Mouse (Mus musculus) small intestine, adult 2 months (tissue): Measurements from ENCODE around the gene Tmem269. TPM values are rescaled to one million over a fixed set of nuclear protein-coding genes. Genes with fewer than 3 reads are reported as not detected.

Experiments used
- H3K27ac ChIP-seq: fragments of 200-500 bp; 2 replicates; pipeline ENCODE4 v1.5.1; 2012; ENCODE audit warnings: low read depth, low read length, control low read depth, inconsistent platforms; ENCODE audit not compliant: insufficient read depth
- H3K27me3 ChIP-seq: fragments of 200-500 bp; 2 replicates; pipeline ENCODE4 v1.6.1; 2012; ENCODE audit warnings: mild to moderate bottlenecking, moderate library complexity, low read length, inconsistent platforms; ENCODE audit not compliant: control insufficient read depth, insufficient read depth
- H3K36me3 ChIP-seq: fragments of 200-500 bp; 2 replicates; pipeline ENCODE4 v1.6.1; 2012; ENCODE audit warnings: mild to moderate bottlenecking, low read length, control low read depth, inconsistent platforms; ENCODE audit not compliant: control insufficient read depth, insufficient read depth
- H3K4me1 ChIP-seq: fragments of 200-500 bp; 2 replicates; pipeline ENCODE4 v1.6.1; 2012; ENCODE audit warnings: low read length, inconsistent platforms, mixed read lengths; ENCODE audit not compliant: control insufficient read depth, insufficient read depth, insufficient read length
- H3K4me3 ChIP-seq: fragments of 200-500 bp; 2 replicates; pipeline ENCODE4 v1.5.1; 2012; ENCODE audit warnings: low read depth, mild to moderate bottlenecking, control low read depth, inconsistent platforms, low read length, moderate library complexity
- CTCF ChIP-seq: fragments of 200-500 bp; IDR thresholded peaks from 2 replicates; pipeline ENCODE4 v1.5.1; 2012; ENCODE audit warnings: low read depth, mild to moderate bottlenecking, control low read depth, inconsistent platforms, low read length, moderate library complexity, mixed read lengths; ENCODE audit not compliant: insufficient replicate concordance, insufficient read length; ENCODE audit errors: extremely low read depth
- POLR2A ChIP-seq: fragments of 200-500 bp; IDR thresholded peaks from 2 replicates; pipeline ENCODE4 v1.6.1; 2012; ENCODE audit warnings: low read depth, mild to moderate bottlenecking, control low read depth, inconsistent platforms, low read length, moderate library complexity
- WGBS: fragments of 180-500 bp; shearing (Covaris S2); methylation state at CpG from one replicate; pipeline ENCODE4 v1.1.7; 2018; 5-methylcytosine and 5-hydroxymethylcytosine counted together
- polyA plus RNA-seq: library from polyadenylated mRNA; depleted of rRNA; stranded (reverse); fragments of >200 nt; gene quantifications from 2 replicates; pipeline ENCODE4 v1.2.3, GENCODE M21; 2012; rRNA removed

The Tmem269 gene
- polyA plus RNA-seq, 1 experiment, result 0.09 TPM

GRCm38 (mm10) chr4:119161358-119161757, 56.7 kb downstream of the Tmem269 start:
- TF ChIP-seq CTCF (no peak), POLR2A (no peak)
- H3K4me1 ChIP-seq, result 0 out of 2 replicates have a peak, but pooled peaks cover 2% of the 10 kb centered on the region
- no peaks in the 10 kb centered on the region for H3K27me3 ChIP-seq
- H3K4me3 ChIP-seq, result no peak overlapping the region
- no peak overlapping the region for H3K27ac ChIP-seq
- H3K36me3 ChIP-seq, result no peaks in the 10 kb centered on the region
- 73% methylated on average over 3 of the region's 3 CpGs for WGBS

- 40% methylated on average over 5 of the region's 5 CpGs for WGBS
- no peaks in the 10 kb centered on the region for H3K36me3 ChIP-seq
- H3K27ac ChIP-seq, result no peak overlapping the region
- H3K27me3 ChIP-seq, result no peaks in the 10 kb centered on the region
- TF ChIP-seq POLR2A (no peak), CTCF (no peak)
- no peak overlapping the region for H3K4me3 ChIP-seq
- H3K4me1 ChIP-seq, result 0 out of 2 replicates have a peak, but pooled peaks cover 2% of the 10 kb centered on the region
Observed at GRCm38 (mm10) chr4:119157891-119158290, 60.1 kb downstream of the Tmem269 start.

DNA sequence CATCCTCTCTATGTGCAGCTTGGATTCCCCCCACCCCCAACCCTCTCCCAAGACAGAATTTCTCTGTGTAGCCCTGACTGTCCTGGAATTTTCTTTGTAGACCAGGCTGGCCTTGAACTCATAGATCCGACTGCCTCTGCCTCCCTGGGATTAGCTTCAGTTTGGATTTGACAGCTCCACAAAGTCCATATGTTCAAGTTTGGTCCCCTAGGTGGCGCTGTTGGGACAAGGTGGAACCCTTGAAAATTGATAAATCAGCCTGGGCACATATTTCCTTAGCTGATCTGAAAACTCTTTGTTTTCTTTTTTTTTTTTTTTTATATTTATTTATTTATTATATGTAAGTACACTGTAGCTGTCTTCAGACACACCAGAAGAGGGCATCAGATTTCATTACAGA, 60.8 kb downstream of the Tmem269 start:
- H3K36me3 ChIP-seq, result no peaks in the 10 kb centered on the region
- WGBS, result 21% methylated on average over 2 of the region's 2 CpGs
- no peak overlapping the region for H3K27ac ChIP-seq
- TF ChIP-seq POLR2A (no peak), CTCF (peak; percentile 45; the same call in 1 of the 2 replicates)
- H3K4me1 ChIP-seq, result 0 out of 2 replicates have a peak, but pooled peaks cover 2% of the 10 kb centered on the region
- no peaks in the 10 kb centered on the region for H3K27me3 ChIP-seq
- H3K4me3 ChIP-seq, result no peak overlapping the region

Other genes starting within 250 kb of the Tmem269 start
- gene Slc2a1, start 109.5 kb downstream of the Tmem269 start, polyA plus RNA-seq, result 20.1 and 24.1 TPM in 2 replicates
- 4.2 and 6.2 TPM in 2 replicates for gene Zfp691, start 44.0 kb downstream of the Tmem269 start, polyA plus RNA-seq
- 0.03 and 0.06 TPM in 2 replicates for gene Ermap, start 28.2 kb downstream of the Tmem269 start, polyA plus RNA-seq
- gene Svbp, start 22.9 kb downstream of the Tmem269 start, polyA plus RNA-seq, result 10.2 and 17.0 TPM in 2 replicates
- 1.9 and 2.0 TPM in 2 replicates for gene AU022252, start 14.5 kb upstream of the Tmem269 start, polyA plus RNA-seq
- 4.4 and 6.3 TPM in 2 replicates for gene P3h1, start 14.7 kb upstream of the Tmem269 start, polyA plus RNA-seq
- gene Cldn19, start 37.2 kb upstream of the Tmem269 start, polyA plus RNA-seq, result not detected in 2 replicates
- 202 and 242 TPM in 2 replicates for gene Ybx1, start 76.4 kb upstream of the Tmem269 start, polyA plus RNA-seq
- 2.5 and 4.3 TPM in 2 replicates for gene Ppih, start 102.3 kb upstream of the Tmem269 start, polyA plus RNA-seq
- gene Ccdc30, start 197.3 kb upstream of the Tmem269 start, polyA plus RNA-seq, result 0.10 and 0.13 TPM in 2 replicates
- gene Ppcs, start 204.2 kb upstream of the Tmem269 start, polyA plus RNA-seq, result 13.9 and 24.7 TPM in 2 replicates
- gene Zmynd12, start 204.6 kb upstream of the Tmem269 start, polyA plus RNA-seq, result 0.17 and 0.44 TPM in 2 replicates